Mouse (Mus musculus) brain, embryonic 18.5 days (tissue): ENCODE results near the gene Bcl2l11.

ENCODE experiments used
- DNase-seq: peaks from one replicate; pipeline ENCODE4 v3.0.0-alpha.2; 2012; ENCODE audit warnings: low read depth, low spot score

Bcl2l11 gene

DNA sequence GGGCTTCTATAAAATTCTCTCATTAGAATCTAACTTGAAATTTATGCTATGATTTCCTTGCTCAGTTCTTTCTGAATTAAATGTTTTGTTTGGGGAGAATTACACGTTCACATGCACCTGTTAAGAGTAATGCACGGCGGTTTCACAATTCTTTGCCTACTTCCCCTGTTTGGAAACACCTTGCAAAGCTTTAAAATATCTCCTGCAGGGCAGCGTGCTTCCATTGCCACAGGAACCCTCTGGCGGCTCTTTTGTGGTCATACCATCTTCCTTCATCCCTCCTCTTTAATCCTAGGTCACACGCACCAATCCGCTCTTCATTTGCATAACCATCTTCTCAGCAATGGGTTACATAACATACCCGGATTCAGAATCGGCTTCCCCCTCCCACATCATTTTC is 14.3 kb upstream of the Bcl2l11 start:
- no peak for DNase-seq

DNA sequence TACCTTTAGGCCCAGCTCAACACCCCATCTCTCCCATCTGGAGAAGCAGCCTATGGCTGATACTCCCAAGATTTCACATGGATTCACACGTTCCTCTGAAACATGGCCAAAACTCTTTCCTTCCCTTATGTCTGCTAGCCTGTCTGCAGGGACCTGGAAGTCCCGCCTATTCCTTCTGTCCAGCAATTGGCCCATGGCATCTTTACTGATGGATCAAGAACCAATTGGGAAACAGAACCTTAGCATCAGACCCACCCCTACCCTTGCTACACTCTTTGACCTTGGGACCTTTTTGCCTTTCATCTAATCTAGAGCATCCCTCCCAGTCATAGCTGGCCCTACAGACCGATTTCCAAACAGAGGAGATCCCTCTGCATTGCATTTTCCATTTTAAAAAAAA is 11.2 kb upstream of the Bcl2l11 start:
- DNase-seq = no peak

DNA sequence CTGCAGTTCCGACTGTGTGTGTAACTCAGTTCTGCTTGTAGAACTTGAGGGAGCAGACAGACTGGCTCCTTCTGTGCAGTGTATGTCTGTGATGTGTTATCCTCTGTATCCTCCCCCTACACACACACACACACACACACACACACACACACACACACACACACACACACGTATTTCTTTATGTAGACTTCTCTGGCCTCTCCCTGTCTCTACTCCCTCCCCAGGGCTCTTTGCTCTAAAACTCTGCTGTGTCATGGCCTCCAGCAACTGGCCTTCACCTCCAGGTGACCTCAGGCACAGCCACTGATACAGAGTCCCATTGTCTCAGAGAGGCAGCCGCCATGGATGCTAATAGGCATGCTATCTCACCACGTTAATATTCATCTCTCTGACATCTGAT is 10.3 kb upstream of the Bcl2l11 start:
- no peak for DNase-seq

DNA sequence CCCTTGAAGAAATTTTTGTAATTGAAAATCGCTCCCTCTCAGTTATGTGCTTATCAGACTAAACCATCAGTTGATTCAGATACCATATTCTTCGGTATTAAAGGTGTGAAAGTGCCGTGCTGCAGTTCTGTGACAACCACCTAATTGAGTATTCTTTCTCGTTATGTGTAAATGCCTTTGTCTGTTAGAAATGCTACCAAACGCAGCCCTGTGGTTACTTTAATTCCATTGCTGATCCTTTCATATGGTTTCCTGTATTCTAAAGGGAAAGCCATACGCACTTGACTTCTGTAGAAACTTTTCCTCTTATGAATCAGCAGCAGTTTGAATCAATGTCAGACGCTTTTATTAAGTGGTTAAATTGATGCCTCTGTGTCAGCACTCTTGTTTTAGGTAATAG is 8.2 kb upstream of the Bcl2l11 start:
- no peak for DNase-seq

DNA sequence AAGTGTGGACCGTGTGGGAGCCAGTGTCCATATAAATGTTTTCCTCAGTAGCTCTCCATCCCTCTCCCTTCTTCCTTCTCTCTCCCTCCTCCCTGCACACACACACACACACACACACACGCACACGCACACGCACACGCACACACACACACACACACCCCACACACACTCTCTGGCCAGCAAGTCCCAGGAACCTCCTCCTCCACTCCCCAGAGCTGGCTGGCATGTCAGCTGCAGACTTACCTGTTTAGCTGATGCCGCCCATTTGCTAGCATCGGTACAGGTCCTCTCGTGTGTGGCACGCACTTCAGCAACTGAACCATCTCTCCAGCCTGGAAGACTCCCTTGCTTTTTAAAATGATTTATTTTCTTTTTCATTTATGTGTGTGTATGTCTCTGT is 6.9 kb upstream of the Bcl2l11 start:
- no peak for DNase-seq

DNA sequence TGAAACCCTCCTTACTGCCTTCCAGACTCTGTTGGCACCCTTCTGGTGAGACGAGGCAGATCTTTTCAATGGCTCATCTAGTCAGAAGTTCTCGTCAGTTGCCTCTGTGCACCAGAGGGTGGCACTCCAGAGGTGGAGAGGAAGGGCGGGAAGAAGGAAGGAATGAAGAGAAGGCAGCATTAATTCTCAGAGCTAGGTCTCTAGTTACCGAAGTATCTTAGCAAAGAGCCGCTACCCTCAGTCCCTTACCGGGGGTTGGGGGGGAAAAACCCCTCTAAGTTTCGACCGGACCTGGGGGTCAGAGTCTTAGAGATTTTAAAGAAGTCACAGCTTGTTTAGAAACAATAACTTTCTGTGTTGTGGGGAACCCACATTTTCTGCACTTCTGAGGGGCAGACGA is 3.3 kb upstream of the Bcl2l11 start:
- DNase-seq = no peak

DNA sequence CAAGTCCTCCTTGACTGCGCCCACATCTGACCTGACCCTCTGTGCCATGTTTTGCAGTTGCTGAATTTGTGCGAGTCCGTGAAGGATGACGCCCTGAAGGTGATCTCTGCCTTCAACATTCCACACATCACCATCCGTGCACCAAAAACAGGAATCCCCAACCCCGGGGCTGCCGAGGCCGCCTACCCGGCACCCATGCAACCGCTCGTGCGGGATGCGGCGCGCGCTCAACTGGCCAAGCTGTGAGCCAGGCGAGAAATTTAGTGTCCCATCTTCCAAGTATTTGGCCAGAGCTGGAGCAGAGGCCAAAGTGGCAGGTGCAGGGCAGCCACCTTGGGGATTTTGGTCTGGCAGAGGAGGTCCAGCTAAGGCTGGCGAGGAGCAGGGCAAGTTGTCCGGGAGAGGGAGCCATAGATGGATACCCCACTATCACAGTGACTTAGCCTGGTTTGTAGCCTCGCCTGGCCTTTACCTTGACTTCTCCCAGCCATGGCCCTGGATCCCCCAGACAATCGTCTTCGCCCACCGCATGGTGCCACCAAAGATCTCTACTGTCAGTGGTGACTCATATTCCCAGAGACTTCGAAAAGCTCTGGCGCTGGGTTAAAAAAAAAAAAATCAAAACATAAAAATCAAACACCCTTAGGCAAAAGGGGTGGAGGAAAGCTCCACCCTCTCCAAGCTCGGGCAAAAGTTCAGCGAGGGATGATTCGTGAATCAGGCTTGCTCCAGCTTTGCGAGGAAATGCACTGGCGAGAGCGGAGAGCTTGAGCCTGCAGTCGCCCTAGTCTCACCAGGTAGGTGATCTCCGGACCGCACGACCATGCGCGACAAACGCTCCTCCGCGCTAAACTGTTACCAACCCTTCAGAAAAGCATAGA is 2.7 kb upstream of the Bcl2l11 start:
- no peak for DNase-seq

DNA sequence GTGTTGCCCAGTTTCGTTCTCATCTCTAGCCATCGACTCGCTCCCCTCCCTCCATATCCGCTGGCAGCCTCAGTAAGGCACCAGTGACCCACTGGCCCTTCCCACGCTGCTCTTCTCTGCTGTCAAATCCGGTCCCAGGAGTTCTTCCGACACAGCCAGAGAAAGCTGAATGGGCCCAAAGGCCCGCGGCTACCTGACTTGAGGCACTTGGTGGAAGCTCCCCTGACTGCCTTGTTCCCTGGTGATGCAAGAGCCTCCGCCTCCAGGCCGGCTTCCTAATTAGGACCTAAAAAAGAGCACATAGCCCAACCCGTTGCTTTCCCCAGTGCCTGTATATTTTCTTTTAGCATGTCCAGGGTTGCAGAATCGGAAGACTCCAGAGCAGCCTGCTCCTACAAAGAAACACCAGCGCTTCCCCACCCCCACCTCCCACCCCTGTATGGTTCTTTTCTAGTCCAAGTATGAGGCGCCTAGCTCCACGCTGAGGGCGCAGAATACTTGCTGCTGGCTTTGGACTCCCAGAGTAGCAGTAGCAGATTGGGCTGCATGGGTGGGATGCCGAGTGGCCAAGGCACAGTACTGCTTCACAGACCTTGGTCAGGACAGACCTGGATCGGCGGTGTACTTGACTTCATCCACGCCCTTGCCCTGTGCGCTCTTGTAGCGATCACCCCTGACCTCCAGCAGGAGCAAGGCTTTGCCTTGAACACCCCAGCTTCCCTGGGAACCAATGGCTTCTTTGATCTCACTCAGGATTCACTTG is 1.7 kb upstream of the Bcl2l11 start:
- no peak for DNase-seq

DNA sequence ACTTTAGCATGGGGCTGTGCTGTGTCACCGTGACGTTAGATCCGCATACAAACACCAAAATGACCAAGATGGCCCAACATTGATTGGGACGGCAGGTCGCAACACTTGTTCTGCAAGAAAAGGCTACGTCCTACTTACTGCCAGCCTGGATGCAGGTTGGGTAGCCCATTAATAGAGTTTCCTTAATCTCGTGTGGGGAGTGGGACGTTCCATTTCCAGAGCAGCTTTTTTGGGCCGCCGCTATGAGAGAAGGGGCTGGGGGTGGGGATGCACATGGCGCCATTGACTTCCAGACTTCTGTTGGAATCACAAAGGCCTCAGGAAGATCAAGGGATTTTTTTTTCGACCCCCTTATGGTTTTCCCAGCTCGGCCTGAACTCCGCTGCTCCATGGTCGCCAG is 1.1 kb upstream of the Bcl2l11 start:
- no peak for DNase-seq

DNA sequence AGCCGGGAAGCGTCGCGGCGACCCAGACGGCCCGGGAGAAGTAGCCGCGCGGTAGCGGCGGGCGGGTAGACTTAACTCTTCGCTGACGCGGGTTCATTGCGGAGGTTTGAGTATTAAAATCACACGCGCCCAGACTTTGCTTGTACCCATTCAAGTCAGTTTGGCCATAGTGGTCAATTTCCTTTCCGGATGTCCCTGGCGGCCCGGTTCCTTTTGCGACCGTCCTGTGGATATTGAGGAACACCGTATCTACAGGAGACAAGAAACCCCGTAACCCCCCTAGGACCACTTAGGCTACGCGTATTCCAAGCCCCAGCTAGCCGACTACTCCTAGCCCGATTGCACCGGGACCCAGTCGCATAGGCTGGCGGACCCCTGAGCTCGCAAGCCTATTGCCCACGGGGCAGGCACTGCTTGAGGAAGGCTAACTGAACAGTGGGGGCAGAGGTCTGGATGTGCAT is 783 bp downstream of the Bcl2l11 start:
- DNase-seq = no peak

DNA sequence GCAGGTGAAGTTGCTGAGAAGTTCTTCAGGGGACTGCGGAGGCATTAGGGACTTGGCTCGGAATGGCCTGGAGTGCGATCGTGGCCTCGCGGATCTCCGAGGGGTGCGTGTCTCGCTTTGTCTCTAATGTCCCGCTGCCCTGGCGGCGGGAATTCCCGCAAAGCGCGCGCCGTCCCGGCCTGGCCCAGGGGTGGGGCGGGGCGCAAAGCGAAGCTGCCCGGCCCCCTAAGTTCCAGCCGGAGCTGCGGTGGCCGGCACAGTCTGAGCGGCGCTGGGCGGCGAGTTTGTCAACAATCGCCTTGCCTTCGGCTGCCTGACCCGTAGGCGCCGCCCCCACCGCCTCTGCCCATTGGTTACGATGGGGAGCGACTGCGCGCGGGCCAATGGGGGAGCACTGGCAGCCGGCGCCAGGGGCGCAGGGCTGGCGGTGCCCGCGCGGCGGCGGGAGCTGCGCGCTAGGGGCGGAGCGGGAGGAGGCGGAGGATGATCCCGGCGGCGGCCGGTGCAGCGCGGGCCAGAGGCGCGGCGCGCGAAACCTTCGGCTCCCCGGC is 1.4 kb downstream of the Bcl2l11 start:
- peak; percentile 82 for DNase-seq

DNA sequence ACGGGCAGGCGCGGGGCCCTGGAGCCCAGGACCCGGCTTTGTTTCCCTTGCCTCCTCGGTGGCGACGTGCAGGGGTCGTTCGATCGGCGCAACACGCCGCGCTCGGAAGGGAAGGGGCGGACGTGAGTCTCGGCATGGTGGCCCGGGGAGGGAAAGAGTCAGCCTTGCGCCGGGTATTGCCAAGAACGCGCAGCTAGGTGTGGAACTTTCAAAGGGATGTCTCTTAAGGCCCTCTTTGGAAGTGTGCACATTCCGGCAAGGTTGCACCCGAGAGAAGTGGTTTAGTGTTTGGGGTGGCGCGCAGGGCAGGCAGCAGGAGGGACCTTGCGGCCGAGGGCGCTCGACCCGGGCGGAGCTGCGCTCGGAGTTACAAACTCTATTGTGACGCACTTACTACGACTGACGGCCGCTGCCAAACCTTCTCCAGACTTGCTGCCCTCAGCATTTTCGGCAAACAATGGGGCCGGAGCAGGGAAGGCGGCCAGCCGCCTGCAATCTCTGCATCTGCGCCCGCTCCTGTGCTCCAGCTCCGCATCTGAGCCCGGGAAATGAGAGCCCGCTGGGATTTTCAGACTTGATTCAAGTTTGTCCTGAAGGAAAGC is 2.0 kb downstream of the Bcl2l11 start:
- DNase-seq = no peak

DNA sequence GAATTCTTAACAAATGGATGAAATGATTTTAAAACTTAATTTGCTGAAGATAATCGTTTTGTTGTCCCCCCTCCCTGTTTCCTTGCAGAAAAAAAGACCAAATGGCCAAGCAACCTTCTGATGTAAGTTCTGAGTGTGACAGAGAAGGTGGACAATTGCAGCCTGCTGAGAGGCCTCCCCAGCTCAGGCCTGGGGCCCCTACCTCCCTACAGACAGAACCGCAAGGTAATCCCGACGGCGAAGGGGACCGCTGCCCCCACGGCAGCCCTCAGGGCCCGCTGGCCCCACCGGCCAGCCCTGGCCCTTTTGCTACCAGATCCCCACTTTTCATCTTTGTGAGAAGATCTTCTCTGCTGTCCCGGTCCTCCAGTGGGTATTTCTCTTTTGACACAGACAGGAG is 2.7 kb downstream of the Bcl2l11 start:
- no peak for DNase-seq

DNA sequence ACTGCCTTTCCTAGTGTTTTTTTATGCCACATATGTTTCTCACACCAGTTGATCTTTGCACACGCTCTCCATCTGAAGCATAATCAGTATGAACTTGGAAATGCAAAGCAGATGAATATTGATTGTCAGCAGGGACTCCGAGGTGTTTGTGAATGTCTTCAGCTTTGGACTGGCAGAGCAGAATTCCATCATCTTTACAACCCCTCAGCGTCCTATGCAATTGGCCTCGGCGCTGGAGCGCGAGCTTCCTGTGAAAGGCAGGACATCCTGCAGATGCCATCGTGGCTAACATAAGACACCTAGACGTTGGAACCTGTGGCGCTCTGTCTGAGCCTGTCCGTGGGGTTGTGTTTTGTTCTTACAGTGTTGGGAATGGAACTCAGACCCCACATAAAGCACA is 5.7 kb downstream of the Bcl2l11 start:
- no peak for DNase-seq

DNA sequence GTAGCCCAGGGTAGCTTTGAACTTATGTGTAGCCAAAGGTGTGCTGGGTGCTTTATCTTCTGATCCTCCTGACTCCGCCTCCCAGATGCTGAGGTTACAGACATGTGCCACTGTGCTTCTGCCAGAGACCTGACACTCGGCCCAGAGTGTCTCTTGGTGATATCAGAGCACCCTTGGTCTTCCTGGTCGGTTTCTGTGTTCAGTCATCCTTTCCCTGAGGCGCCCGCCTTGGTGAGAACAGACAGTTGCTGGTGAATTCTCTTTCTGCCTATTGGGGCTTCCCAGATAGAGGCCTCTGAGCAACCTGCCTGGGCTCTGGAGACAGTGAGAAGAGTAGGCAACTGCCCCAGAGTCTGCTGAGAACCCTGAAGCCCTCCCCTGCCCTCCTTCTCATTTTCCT is 6.8 kb downstream of the Bcl2l11 start:
- no peak for DNase-seq

DNA sequence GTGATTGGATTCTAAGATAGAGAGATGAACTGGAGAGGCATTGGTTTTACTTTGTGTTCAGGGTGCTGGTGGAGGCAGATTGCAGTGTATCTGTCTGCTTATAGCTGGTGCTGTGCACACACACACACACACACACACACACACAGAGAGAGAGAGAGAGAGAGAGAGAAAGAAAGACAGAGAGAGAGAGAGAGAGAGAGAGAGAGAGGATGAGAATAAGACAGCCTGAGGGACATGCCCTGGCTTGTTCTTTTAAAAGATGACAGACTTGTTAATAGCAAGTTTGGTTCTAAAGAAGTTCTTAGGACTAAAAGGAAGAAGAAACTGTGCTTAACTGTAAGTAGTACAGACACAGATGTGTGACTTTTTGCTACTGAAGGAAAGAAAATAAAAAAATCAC is 8.0 kb downstream of the Bcl2l11 start:
- no peak for DNase-seq

DNA sequence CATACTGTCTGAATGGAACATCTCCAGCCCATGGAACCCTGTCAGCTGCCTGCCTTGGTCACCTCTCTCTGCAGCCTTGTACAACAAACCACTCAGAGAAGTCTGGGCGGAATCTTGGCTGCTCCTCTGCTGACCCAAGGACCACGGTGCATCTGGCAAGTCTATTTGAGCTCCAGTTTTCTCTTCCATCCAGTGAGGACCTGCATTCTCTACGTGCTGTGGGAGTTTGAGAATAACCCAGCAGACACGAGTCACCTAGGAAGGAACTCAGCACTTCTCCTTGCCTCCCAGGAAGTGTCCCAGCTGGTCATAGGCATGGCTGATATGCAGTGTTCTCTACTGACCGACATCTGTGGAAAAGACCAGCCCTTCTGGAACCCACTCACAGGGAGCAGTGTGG is 8.6 kb downstream of the Bcl2l11 start:
- DNase-seq = no peak

DNA sequence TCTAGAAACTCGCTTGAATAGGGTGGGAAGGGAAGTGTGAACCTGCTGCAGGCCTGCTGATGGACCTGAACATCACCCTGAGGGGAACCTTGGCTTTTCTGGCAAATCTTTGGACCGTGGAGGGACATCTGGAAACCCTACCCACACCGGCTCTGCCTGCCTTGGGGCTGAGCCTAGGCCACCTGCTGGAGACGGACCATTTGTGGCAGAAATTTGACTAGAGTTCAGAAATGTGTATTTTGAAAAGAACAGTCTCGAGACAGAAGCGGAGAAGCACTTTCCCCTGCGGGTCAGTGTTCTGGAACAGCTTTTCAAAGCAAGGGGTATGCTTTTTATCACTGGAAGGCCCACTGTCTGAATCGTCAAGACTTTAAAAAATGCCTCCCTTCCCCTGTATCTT is 9.1 kb downstream of the Bcl2l11 start:
- DNase-seq = no peak

DNA sequence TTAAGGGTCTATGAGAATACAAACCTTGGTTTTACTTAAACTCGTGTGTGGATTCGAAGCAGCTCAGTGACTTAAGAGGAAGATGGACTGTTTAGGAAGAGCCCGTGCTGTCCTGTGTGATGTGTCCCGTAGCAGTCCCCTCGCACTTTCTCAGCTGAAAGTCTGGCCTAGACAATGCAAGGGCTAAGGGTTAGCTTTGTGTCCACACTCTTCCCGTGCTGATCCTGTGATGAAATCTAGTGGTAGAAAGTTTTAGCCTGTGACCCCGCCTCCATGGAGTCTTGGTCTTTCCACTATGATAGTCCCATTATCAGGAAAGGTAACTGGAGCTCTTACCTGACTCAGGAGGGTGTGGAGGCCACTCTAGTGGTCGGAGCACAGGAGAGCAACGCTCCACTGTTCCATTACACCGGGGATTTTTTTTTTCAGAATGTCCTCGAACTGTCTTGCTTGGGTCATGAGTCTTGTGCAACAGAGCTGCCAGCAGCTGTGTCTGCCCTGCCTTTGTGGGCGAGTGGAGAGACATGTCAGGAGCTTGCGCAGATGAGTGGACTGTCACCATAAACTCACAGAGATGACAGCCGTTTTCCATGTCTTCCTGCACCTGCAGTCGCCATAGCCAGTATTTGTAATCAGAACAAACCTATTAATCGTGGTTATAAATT is 11.1 kb downstream of the Bcl2l11 start:
- no peak for DNase-seq

DNA sequence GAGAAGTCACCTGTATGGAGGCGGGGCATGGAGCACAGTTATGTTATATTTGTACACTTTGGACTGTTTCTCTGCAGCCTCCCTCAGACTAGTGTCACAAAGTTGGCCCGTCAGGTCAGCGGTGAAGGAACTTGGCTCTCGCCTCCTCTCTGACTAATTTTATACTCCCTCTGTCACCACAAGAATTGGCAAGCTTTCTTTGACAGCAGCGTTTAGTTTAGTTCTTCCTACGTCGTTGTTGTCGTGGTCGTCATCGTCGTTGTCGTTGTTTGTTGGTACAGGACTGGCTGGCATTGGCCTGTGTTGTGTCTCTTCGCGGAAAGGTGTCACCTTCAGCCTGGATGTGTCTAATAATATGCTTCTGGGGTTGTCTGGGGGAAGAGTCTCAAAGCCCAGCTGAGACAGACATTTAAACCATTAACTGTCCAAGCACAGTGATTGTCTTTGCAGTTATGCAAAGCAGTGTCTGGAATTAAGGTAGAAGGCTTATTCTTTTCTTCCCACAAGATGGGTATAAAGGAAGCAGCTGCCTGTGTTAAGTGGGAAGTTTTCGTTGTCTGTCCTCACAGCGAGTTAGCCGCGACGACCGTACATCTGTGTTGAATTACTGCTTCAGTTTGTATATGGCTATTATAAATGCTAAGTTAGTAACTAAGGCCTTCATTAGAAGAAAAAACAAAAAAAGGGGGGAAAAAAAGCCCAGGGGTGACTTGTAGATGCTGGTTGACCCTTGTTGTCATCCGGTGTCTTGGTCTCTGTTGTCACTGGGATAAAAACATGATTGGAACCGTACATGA is 11.8 kb downstream of the Bcl2l11 start:
- no peak for DNase-seq

DNA sequence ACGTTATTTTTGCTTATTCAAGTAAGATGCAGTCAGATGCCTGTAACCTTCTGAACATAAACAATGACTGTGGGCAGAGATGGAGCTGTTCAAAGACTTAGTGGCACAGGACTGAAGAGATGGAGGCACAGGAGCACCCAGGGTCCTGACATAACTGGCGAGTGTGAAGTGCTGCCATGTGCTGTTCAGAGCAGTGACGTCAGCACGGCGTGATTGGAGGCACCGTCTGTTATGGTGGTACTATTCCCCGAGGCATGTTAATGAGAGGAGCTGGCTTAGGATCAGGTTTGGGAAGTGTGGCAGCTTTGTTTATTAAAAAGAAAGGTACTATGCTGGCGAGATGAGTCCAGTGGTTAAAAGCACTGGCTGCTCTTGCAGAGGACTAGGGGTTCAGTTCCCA is 13.1 kb downstream of the Bcl2l11 start:
- no peak for DNase-seq
